Mouse (Mus musculus) liver, embryonic 11.5 days (tissue): ENCODE measurements around the gene Pkd1. TPM values are rescaled to one million over a fixed set of nuclear protein-coding genes. Genes with fewer than 3 reads are reported as not detected.
A peak's percentile ranks its signal among the peaks of the same experiment; 100 is the strongest.

ENCODE experiments used
- ATAC-seq: fragments of 200-750 bp; cut with Nextera tagmentation; replicated peaks from 2 replicates; pipeline ENCODE4 v1.8.0; 2017; ENCODE audit warnings: moderate number of reproducible peaks, mild to moderate bottlenecking, moderate TSS enrichment, moderate library complexity; ENCODE audit not compliant: low FRiP score
- DNase-seq: peaks from one replicate; pipeline ENCODE4 v3.0.0-alpha.2; 2017; ENCODE audit warnings: low spot score
- H3K27ac ChIP-seq: fragments of 300-500 bp; sonication (generic); 2 replicates; pipeline ENCODE4 v1.5.1; 2014; ENCODE audit warnings: mild to moderate bottlenecking, low read depth, low read length, control low read depth
- H3K27me3 ChIP-seq: fragments of 300-500 bp; sonication (generic); replicated peaks from 2 replicates; pipeline ENCODE4 v1.6.1; 2014; ENCODE audit warnings: low read length, mixed read lengths; ENCODE audit not compliant: control insufficient read depth, insufficient read depth
- H3K36me3 ChIP-seq: fragments of 300-500 bp; sonication (generic); 2 replicates; pipeline ENCODE4 v1.6.1; 2014; ENCODE audit warnings: mild to moderate bottlenecking, low read length, moderate library complexity, mixed read lengths; ENCODE audit not compliant: control insufficient read depth, insufficient read depth
- H3K4me1 ChIP-seq: fragments of 300-500 bp; sonication (generic); replicated peaks from 2 replicates; pipeline ENCODE4 v1.6.1; 2014; ENCODE audit warnings: low read length, mixed read lengths; ENCODE audit not compliant: control insufficient read depth, insufficient read depth
- H3K4me2 ChIP-seq: fragments of 300-500 bp; sonication (generic); 2 replicates; pipeline ENCODE4 v1.6.1; 2014; ENCODE audit warnings: mild to moderate bottlenecking, control low read depth, moderate library complexity
- H3K4me3 ChIP-seq: fragments of 300-500 bp; sonication (generic); 2 replicates; pipeline ENCODE4 v1.5.1; 2014; ENCODE audit warnings: low read depth, low read length, control low read depth
- H3K9ac ChIP-seq: fragments of 300-500 bp; sonication (generic); 2 replicates; pipeline ENCODE4 v1.6.1; 2014; ENCODE audit warnings: low read depth, low read length, control low read depth
- H3K9me3 ChIP-seq: fragments of 300-500 bp; sonication (generic); 2 replicates; pipeline ENCODE4 v1.6.1; 2016; ENCODE audit warnings: low read length, inconsistent platforms, mixed read lengths; ENCODE audit not compliant: control insufficient read depth
- WGBS: fragments of 180-500 bp; shearing (Covaris S2); extraction: QIAGEN DNeasy Blood & Tissue Kit; methylation state at CpG from one replicate; pipeline ENCODE4 v1.1.7; 2014; 5-methylcytosine and 5-hydroxymethylcytosine counted together
- polyA plus RNA-seq: library from polyadenylated mRNA; unstranded; fragments of >200 nt; fragmentation: Nextera tagmentation; extraction: Ambion mirVana; gene quantifications from 2 replicates; pipeline ENCODE4 v1.2.1, GENCODE M21; 2014

Pkd1 gene
- polyA plus RNA-seq, 1 experiment from 2014 or later, result 12.2 TPM

GRCm38 (mm10) chr17:24530361-24531050 is 19.1 kb upstream of the Pkd1 start:
- 30% methylated on average over 8 of the region's 8 CpGs for WGBS
- peaks cover 10% of the 10 kb centered on the region for H3K36me3 ChIP-seq
- DNase-seq (no peak), ATAC-seq (no peak)
- peak overlapping the region; percentile 97 for H3K27ac ChIP-seq
- peak overlapping the region; percentile 94 for H3K4me2 ChIP-seq
- H3K9me3 ChIP-seq, result no peaks in the 10 kb centered on the region
- H3K9ac ChIP-seq, result peak overlapping the region; percentile 95
- peak overlapping the region; percentile 91 for H3K4me3 ChIP-seq
- peaks cover 29% of the 10 kb centered on the region for H3K4me1 ChIP-seq
- no peaks in the 10 kb centered on the region for H3K27me3 ChIP-seq

- peaks cover 29% of the 10 kb centered on the region for H3K4me1 ChIP-seq
- no peak for ATAC-seq
These were observed 18.6 kb upstream of the Pkd1 start for GRCm38 (mm10) chr17:24531064-24531463.

GRCm38 (mm10) chr17:24532045-24532444 is 17.6 kb upstream of the Pkd1 start:
- 76% methylated on average over 7 of the region's 7 CpGs for WGBS
- Histone ChIP-seq H3K36me3 (peaks cover 10% of the 10 kb centered on the region), H3K27ac (peak overlapping the region; percentile 37; the same call in 1 of the 2 replicates), H3K4me3 (no peak overlapping the region), H3K9me3 (no peaks in the 10 kb centered on the region), H3K27me3 (no peaks in the 10 kb centered on the region), H3K4me2 (no peak overlapping the region), H3K4me1 (peaks cover 22% of the 10 kb centered on the region), H3K9ac (no peak overlapping the region)
- DNase-seq, result no peak
- no peak for ATAC-seq

More at GRCm38 (mm10) chr17:24531064-24531463, 18.6 kb upstream of the Pkd1 start:
- H3K9ac ChIP-seq, result peak overlapping the region; percentile 95; the same call in 1 of the 2 replicates
- WGBS, result 55% methylated on average over 3 of the region's 3 CpGs
- H3K4me3 ChIP-seq, result no peak overlapping the region; the same call in 1 of the 2 replicates
- no peaks in the 10 kb centered on the region for H3K27me3 ChIP-seq
- no peaks in the 10 kb centered on the region for H3K9me3 ChIP-seq
- DNase-seq, result no peak
- H3K36me3 ChIP-seq, result peaks cover 10% of the 10 kb centered on the region
- H3K27ac ChIP-seq, result peak overlapping the region; percentile 97; the same call in 1 of the 2 replicates
- peak overlapping the region; percentile 94 for H3K4me2 ChIP-seq

GRCm38 (mm10) chr17:24533099-24533992 is 16.3 kb upstream of the Pkd1 start:
- H3K4me2 ChIP-seq, result peak overlapping the region; percentile 78
- H3K9me3 ChIP-seq, result no peaks in the 10 kb centered on the region
- 6% methylated on average over 53 of the region's 53 CpGs for WGBS
- peak; percentile 86 for DNase-seq
- peak overlapping the region; percentile 64 for H3K9ac ChIP-seq
- H3K27ac ChIP-seq, result no peak overlapping the region
- H3K27me3 ChIP-seq, result no peaks in the 10 kb centered on the region
- H3K4me3 ChIP-seq, result peak overlapping the region; percentile 50
- ATAC-seq, result peak; percentile 83
- H3K36me3 ChIP-seq, result peaks cover 10% of the 10 kb centered on the region
- peaks cover 22% of the 10 kb centered on the region for H3K4me1 ChIP-seq

GRCm38 (mm10) chr17:24534160-24534718 is 15.4 kb upstream of the Pkd1 start, which contains the start of gene Rab26:
Rab26 (minus strand) TSS chr17:24534210.
- Histone ChIP-seq H3K4me2 (peak within 1 kb of the TSS; percentile 78), H3K27me3 (no peaks in the 10 kb centered on the region), H3K27ac (no peak within 1 kb of the TSS), H3K4me1 (peaks cover 21% of the 10 kb centered on the region), H3K36me3 (peaks cover 8% of the 10 kb centered on the region), H3K4me3 (peak within 1 kb of the TSS; percentile 50), H3K9ac (peak within 1 kb of the TSS; percentile 64), H3K9me3 (no peaks in the 10 kb centered on the region)
- WGBS, result 71% methylated on average over 8 of the region's 8 CpGs
- DNase-seq, result no peak
- no peak for ATAC-seq

GRCm38 (mm10) chr17:24535300-24535699 is 14.3 kb upstream of the Pkd1 start:
- 48% methylated on average over 5 of the region's 5 CpGs for WGBS

GRCm38 (mm10) chr17:24537536-24537935 is 12.1 kb upstream of the Pkd1 start:
- no peak for DNase-seq
- H3K4me2 ChIP-seq, result no peak overlapping the region
- WGBS, result 42% methylated on average over 3 of the region's 3 CpGs

More at GRCm38 (mm10) chr17:24535300-24535699, 14.3 kb upstream of the Pkd1 start:
- no peak overlapping the region for H3K4me2 ChIP-seq
- H3K4me1 ChIP-seq, result peaks cover 11% of the 10 kb centered on the region
- H3K4me3 ChIP-seq, result no peak overlapping the region
- H3K27ac ChIP-seq, result no peak overlapping the region
- H3K9me3 ChIP-seq, result no peaks in the 10 kb centered on the region
- H3K27me3 ChIP-seq, result no peaks in the 10 kb centered on the region
- H3K9ac ChIP-seq, result no peak overlapping the region
- DNase-seq (no peak), ATAC-seq (no peak)
- no peaks in the 10 kb centered on the region for H3K36me3 ChIP-seq

GRCm38 (mm10) chr17:24538950-24539349 is 10.7 kb upstream of the Pkd1 start:
- Histone ChIP-seq H3K4me3 (no peak overlapping the region), H3K4me2 (no peak overlapping the region), H3K27ac (no peak overlapping the region), H3K9ac (no peak overlapping the region), H3K36me3 (no peaks in the 10 kb centered on the region), H3K4me1 (no peaks in the 10 kb centered on the region), H3K27me3 (no peaks in the 10 kb centered on the region), H3K9me3 (no peaks in the 10 kb centered on the region)
- WGBS, result 64% methylated on average over 8 of the region's 8 CpGs
- DNase-seq, result no peak
- ATAC-seq, result no peak

More at GRCm38 (mm10) chr17:24537536-24537935, 12.1 kb upstream of the Pkd1 start:
- no peaks in the 10 kb centered on the region for H3K27me3 ChIP-seq
- no peaks in the 10 kb centered on the region for H3K36me3 ChIP-seq
- H3K4me1 ChIP-seq, result peaks cover 8% of the 10 kb centered on the region
- no peak overlapping the region for H3K9ac ChIP-seq
- no peak overlapping the region for H3K4me3 ChIP-seq
- H3K9me3 ChIP-seq, result no peaks in the 10 kb centered on the region
- ATAC-seq, result no peak
- H3K27ac ChIP-seq, result no peak overlapping the region
